Mouse (Mus musculus) fat pad, adult 2 months (tissue): ENCODE measurements around the gene 1700003E16Rik.

ENCODE experiments used
- DNase-seq: peaks from one replicate; pipeline ENCODE4 v3.0.0-alpha.2; 2011; ENCODE audit warnings: low read depth, low spot score; ENCODE audit errors: extremely low read depth

1700003E16Rik gene

GRCm38 (mm10) chr6:83156259-83156684 is at the start of gene 1700003E16Rik, which contains the start of gene Wdr54:
1700003E16Rik (plus strand) TSS chr6:83156404.
Wdr54 (minus strand) TSS chr6:83156397.
- no peak for DNase-seq

DNA sequence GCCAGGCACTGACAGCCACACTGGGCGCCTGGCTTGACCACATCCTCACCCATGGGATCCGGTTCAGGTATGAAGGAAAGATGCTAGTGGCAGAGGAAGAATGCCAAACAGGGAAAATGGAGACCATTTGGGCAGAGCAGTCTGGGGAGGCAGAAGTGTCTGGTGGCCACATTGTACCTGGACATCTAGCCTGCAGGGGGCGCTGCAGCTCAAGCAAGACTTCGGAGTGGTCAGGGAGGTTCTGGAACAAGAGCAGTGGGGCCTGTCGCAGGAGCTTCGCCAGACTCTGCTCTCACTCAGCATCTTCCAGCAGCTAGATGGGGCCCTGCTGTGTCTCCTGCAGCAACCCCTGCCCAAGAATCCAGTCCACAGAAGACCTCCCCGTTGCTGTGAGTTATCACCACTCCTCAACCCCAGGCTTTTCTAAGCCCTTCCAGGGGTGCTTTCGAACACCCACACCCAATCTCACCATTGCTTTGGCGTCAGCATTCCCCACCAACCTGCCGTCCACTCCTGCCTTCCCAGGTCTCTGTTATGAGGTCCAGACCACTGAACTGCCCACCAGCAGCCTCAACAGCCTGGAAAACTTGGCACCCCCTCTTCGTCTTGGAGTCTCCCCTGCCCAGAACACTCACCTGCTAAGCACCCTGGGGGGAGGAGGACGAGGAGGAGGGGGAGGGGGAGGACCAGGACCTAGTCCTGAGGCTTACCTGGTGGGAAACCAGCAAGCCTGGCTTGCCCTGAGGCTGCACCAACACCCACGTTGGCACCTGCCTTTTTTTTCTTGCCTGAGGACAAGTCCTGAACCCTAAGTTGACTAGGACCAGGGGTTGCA is 48.4 kb upstream of the 1700003E16Rik start:
- no peak for DNase-seq

DNA sequence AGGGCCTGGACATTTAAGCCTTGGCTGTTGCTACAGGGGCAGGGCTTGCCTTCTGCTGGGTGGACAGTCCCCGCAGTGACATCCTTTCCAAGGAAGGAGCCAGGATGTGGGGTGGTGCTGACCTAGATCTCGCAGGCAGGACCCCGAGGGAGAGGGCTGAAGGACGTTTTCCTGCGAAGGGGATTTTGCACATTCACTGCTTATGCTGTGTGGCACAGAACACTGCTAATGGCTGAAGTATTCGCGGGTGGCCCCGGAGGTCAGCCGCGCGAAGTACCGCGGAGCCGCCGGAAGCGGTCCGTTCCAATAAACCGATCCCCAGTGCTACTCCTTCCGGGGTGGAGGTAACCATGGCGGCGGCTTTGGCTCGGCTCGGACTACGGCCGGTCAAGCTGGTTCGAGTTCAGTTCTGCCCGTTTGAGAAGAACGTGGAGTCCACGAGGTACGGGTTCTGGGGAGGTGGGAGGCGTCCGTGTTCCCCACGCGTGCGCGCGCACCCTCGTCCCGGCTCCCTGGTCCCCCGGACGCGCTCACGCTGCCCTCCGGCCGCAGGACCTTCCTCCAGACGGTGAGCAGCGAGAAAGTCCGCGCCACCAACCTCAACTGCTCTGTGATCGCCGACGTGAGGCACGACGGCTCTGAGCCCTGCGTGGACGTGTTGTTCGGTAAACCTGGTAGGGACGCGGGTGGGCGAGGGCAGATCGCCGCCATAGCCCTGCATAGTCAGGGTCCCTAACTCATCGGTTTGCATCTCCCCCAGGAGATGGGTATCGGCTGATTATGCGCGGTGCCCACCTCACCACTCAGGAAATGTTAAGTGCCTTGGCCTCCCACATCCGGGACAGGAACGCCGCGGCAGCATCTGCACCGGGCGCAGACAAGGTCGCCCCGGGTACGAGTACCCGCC is 47.2 kb upstream of the 1700003E16Rik start, which contains the start of gene Mrpl53:
Mrpl53 (plus strand) TSS at position 279 of the 907 bp plus-strand sequence.
- DNase-seq: no peak

DNA sequence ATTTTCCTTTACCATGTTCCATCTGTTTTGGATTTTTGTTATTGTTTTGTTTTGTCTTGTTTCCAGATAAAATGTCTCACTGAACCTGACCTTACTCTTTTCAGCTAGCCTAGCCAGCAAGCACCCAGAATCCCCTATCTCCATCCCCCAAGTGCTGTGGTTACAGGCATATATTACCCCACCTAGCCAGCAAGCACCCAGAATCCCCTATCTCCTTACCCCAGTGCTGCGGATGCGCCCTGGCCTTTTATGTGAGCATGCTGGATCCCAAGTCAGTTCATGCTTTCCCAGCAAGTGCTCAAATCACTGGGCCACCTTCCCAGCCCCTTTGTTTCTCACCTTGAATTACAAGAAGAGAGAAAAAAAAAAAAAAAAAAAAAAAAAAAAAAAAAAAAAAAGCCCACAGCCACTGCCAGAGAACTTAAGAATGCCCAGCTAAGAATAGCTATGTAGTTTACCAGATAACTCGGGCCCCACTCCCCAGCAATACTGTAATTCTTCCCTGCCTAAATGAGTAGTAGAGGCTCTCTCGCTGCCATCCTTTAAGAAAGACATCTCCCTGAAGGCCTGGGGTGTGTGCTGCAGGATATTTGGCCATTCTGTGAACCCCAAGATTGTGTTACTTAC is 44.6 kb upstream of the 1700003E16Rik start:
- DNase-seq: no peak

GRCm38 (mm10) chr6:83115011-83115671 is 41.1 kb upstream of the 1700003E16Rik start, which contains the start of gene Mogs:
Mogs (plus strand) TSS chr6:83115496.
- no peak for DNase-seq

GRCm38 (mm10) chr6:83115682-83116372 is 40.4 kb upstream of the 1700003E16Rik start:
- no peak for DNase-seq

DNA sequence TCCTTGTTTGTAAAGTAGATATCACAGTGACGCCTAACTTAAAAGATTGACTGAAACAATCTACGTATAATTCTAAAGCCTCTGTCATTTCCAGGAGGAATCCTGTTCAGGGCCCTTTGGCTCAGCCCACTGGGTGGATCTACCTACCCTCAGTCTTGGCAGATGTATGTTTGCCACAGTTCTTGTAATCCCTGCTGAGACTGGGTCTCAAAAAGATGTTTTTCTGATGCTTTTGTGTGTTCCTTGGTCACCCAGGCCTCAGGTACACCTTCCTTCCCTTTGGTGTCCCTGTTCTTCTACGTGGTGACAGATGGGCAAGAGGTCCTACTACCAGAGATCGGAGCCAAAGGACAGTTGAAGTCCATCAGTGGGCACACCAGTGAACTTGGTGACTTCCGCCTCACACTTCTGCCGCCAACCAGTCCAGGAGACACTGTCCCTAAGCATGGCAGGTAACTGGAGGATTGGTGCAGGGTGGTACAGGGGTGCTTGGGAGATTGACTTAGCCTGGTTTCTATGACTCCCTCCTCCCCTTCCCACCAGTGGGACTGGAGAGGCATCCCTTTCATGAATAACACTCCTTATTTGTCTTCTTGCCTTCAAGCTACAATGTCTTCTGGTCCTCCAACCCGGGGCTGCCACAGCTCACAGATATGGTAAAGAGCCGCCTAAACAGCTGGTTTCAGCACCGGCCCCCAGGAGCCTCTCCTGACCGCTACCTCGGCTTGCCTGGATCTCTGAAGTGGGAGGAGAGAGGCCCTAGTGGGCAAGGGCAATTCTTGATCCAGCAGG is 39.6 kb upstream of the 1700003E16Rik start:
- no peak for DNase-seq

DNA sequence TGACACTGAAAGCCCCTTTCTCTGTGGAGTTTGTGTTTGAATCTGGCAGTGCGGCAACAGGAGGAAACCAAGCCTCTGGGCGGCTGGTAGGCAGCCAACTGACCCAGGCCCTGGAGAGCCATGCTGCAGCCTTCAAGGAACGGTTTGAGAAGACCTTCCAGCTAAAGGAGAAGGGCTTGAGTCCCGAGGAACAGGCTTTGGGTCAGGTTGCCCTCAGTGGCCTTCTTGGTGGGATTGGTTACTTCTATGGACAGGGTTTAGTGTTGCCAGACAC is 39.1 kb upstream of the 1700003E16Rik start:
- no peak for DNase-seq

- DNase-seq: no peak
Observed at GRCm38 (mm10) chr6:83117616-83118015, 38.6 kb upstream of the 1700003E16Rik start.

GRCm38 (mm10) chr6:83118369-83118768 is 37.8 kb upstream of the 1700003E16Rik start:
- no peak for DNase-seq

DNA sequence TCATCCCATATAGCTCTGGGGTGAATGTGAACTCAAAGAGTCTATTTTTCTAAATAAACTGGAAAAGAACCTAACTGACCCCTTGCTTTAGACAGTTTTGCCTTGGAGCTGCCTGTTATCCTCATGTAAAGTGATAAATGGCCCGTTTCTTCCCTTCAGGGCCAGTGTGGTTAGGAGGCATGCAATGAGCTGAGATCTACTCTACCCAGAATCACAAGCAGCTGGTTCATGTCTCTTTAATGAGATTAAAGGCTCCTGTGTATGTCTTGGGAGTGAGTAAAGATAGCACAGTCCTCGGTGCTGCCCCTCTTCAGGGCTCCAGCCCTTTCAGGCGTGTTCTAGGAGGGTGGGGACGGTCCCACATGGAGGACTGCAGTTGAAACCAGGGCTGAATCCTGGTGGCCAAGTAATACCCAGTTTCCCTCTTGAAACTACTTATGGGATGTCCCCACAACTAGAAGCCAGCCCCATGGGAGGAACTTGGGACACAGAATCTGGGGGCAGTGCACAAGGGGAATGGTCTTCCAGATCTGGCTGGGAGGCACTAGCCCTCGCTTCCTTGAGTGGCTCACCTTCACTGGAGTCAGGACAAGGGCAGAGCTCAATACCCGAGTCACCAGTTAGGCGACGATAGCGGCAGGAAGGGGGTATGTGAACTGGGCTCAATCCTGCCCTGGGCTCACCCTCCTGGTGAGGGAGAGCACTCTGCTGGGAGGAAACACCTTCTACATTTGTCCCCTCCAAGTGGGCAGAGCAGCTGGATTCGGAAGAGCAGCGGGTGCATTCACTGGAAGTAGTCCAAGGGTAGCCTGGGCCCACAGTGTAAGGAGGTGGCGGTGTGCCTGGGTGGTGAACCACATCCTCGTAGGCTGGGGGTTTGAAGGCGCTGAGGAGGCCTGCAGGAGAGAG is 37.1 kb upstream of the 1700003E16Rik start:
- DNase-seq: no peak

DNA sequence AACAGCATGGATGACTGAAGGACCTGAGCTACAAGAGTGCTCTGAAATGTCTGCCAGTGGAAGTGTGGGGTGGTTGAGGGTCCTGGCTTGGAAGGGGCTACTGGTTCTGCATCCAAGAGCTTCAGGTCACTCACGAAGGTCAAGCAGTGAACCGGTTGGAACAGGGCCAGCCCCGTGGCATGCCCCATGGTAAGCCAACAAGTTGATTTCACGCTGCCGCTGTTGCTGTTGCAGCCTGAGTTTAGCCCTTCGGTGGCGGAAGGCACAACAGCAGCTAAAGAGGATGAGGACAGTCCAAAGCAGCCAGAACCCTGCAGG is 36.5 kb upstream of the 1700003E16Rik start:
- DNase-seq: no peak

- DNase-seq: peak; percentile 97
Observed at GRCm38 (mm10) chr6:83120930-83121862, 35.0 kb upstream of the 1700003E16Rik start, which contains the start of gene Wbp1. Wbp1 (minus strand) TSS chr6:83121559.

DNA sequence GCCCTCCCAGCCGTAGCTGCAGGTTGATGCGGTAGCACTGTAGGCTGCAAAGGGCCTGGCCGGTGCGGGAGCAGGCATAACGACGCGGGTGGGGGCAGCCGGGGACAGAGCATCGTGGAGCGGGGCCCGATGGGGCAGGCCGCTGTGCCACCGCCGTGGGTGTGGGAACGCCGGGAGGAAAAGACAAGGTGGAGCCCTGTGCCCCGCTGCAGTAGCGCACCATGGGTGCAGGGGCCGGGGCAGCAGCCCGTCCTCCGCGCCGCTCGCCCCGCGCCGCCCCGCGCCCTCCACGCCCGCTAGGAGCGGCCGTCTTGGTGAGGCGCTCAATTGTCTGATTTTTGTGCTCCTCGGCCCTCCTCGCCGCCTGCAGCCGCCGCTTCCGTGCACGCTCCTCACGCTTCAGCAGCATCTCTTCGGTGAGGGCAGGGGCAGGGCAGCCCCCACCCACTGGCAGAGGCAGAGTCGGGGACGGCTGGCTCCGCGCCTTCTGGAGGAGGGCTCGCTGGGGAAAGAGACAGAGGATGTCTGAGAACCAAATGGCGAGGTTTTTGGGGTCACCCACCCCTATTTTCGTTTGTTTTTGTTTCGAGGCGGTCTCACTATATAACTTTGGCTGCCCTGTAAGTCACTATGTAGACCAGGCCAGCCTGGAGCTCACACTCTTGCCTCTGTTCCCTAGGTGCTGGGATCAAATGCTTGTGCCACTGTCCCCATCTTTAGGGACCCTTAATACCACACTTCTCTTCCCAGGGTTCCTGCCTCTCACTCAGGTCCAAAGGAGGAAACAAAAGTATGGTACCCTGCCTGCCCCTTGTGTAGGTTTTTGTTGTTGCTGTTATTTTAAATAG is 34.1 kb upstream of the 1700003E16Rik start:
- DNase-seq: no peak

- DNase-seq: no peak
Observed at GRCm38 (mm10) chr6:83122961-83123360, 33.2 kb upstream of the 1700003E16Rik start.

GRCm38 (mm10) chr6:83124851-83125312 is 31.3 kb upstream of the 1700003E16Rik start:
- peak; percentile 68 for DNase-seq
